Mouse (Mus musculus) G1E (cell line): ENCODE results near the gene Itga1. TPM values are rescaled to one million over a fixed set of nuclear protein-coding genes. Genes with fewer than 3 reads are reported as not detected.

Experiments used
- ATAC-seq: 2 replicates; pipeline ENCODE4 v1.8.0; 2016; ENCODE audit warnings: mild to moderate bottlenecking; ENCODE audit not compliant: insufficient number of reproducible peaks, poor library complexity, low FRiP score, severe bottlenecking; ENCODE audit errors: extremely low read depth
- DNase-seq: peaks from one replicate; pipeline ENCODE4 v3.0.0; 2012; ENCODE audit warnings: low spot score
- H3K27me3 ChIP-seq: 2 replicates; pipeline ENCODE4 v1.6.1; 2012; ENCODE audit warnings: mild to moderate bottlenecking, low read length, inconsistent platforms; ENCODE audit not compliant: insufficient read depth
- H3K36me3 ChIP-seq: replicated peaks from 2 replicates; pipeline ENCODE3; 2012; ENCODE audit warnings: mild to moderate bottlenecking, inconsistent platforms
- H3K4me1 ChIP-seq: 2 replicates; pipeline ENCODE4 v1.6.1; 2012; ENCODE audit warnings: low read depth, low read length, inconsistent platforms, mixed read lengths; ENCODE audit not compliant: insufficient read depth
- H3K4me3 ChIP-seq: 2 replicates; pipeline ENCODE4 v1.5.1; 2012; ENCODE audit warnings: low read depth, mild to moderate bottlenecking, inconsistent platforms, low read length, moderate library complexity, mixed read lengths
- H3K9me3 ChIP-seq: replicated peaks from 2 replicates; pipeline ENCODE4 v1.6.1; 2012; ENCODE audit warnings: inconsistent platforms
- CTCF ChIP-seq: IDR thresholded peaks from 2 replicates; pipeline ENCODE4 v1.5.1; 2012; ENCODE audit warnings: low read depth, low read length, inconsistent platforms, mixed read lengths
- GATA1 ChIP-seq: IDR thresholded peaks from 2 replicates; pipeline ENCODE4 v1.6.1; 2012; ENCODE audit warnings: borderline replicate concordance, low read length, inconsistent platforms, mixed read lengths
- GATA2 ChIP-seq: IDR thresholded peaks from 2 replicates; pipeline ENCODE4 v1.6.1; 2012; ENCODE audit warnings: low read depth, low read length, inconsistent platforms, borderline replicate concordance
- POLR2AphosphoS5 ChIP-seq: IDR thresholded peaks from 2 replicates; pipeline ENCODE4 v1.6.1; 2012; ENCODE audit warnings: low read depth, low read length, inconsistent platforms; ENCODE audit not compliant: insufficient replicate concordance
- TAL1 ChIP-seq: conservative IDR thresholded peaks from 2 replicates; pipeline ENCODE4 v1.6.1; 2012; ENCODE audit warnings: low read depth, low read length, inconsistent platforms, mixed read lengths
- polyA plus RNA-seq: library from polyadenylated mRNA; stranded (reverse); fragments of >175 nt; gene quantifications from 2 replicates; pipeline ENCODE4 v1.2.3, GENCODE M21; 2012
- total RNA-seq, 2 experiments: library from RNA; stranded (forward) in 1 of 2; stranded (reverse) in 1 of 2; fragments of 200-1000 nt in 1 of 2; fragments of >200 nt in 1 of 2; fragmentation: Nextera tagmentation in 1 of 2; gene quantifications; 2 replicates each; pipeline ENCODE4 v1.2.3; 2014 to 2017

Gene Itga1
- total and polyA plus RNA-seq, 3 experiments: 0.44 TPM; not detected in 2

- H3K36me3 ChIP-seq: no peaks in the 10 kb centered on the region
- DNase-seq (no peak), ATAC-seq (no peak)
- TF ChIP-seq CTCF (no peak), TAL1 (no peak), GATA1 (no peak), POLR2AphosphoS5 (no peak), GATA2 (no peak)
- H3K4me1 ChIP-seq: no peaks in the 10 kb centered on the region
- no peaks in the 10 kb centered on the region for H3K9me3 ChIP-seq
- no peak overlapping the region for H3K4me3 ChIP-seq
- H3K27me3 ChIP-seq: no peaks in the 10 kb centered on the region
Observed at GRCm38 (mm10) chr13:115022117-115022787, 79.5 kb downstream of the Itga1 start.

GRCm38 (mm10) chr13:115021411-115021810, 80.4 kb downstream of the Itga1 start:
- TF ChIP-seq POLR2AphosphoS5 (no peak), CTCF (no peak), GATA1 (no peak), GATA2 (no peak), TAL1 (no peak)
- no peaks in the 10 kb centered on the region for H3K4me1 ChIP-seq
- ATAC-seq (no peak), DNase-seq (no peak)
- H3K27me3 ChIP-seq: no peaks in the 10 kb centered on the region
- H3K4me3 ChIP-seq: no peak overlapping the region
- no peaks in the 10 kb centered on the region for H3K9me3 ChIP-seq
- H3K36me3 ChIP-seq: no peaks in the 10 kb centered on the region

DNA sequence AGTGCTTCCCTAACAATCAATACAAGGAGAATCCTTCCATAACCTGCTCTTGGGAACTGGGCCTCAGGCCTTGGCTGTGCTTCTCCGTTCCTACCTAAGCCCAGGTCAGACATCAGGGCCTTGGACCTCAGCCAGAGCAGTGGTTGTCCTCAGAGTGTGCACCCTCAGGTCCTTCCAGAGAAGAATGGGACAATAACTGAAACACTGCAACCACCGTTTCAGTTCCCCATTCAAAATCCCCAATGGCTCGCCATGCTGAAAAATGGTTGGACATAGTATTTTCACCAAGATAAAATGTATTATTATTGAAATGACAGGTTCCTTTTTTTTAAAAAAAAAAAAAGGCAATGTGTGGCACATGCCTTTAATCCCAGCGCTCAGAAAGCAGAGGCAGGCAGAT, 81.0 kb downstream of the Itga1 start:
- no peaks in the 10 kb centered on the region for H3K27me3 ChIP-seq
- no peaks in the 10 kb centered on the region for H3K9me3 ChIP-seq
- H3K4me1 ChIP-seq: no peaks in the 10 kb centered on the region
- no peaks in the 10 kb centered on the region for H3K36me3 ChIP-seq
- no peak overlapping the region for H3K4me3 ChIP-seq
- TF ChIP-seq GATA1 (no peak), TAL1 (no peak), GATA2 (no peak), CTCF (no peak), POLR2AphosphoS5 (no peak)
- no peak for DNase-seq
- no peak for ATAC-seq

GRCm38 (mm10) chr13:115017545-115017944, 84.2 kb downstream of the Itga1 start:
- no peak overlapping the region for H3K4me3 ChIP-seq
- DNase-seq (no peak), ATAC-seq (no peak)
- H3K4me1 ChIP-seq: no peaks in the 10 kb centered on the region
- H3K27me3 ChIP-seq: no peaks in the 10 kb centered on the region
- no peaks in the 10 kb centered on the region for H3K9me3 ChIP-seq
- H3K36me3 ChIP-seq: no peaks in the 10 kb centered on the region
- TF ChIP-seq GATA2: no peak
- no peak for TF ChIP-seq POLR2AphosphoS5
- no peak for TF ChIP-seq CTCF
- no peak for TF ChIP-seq GATA1
- no peak for TF ChIP-seq TAL1

- Histone ChIP-seq H3K27me3 (peaks cover 7% of the 10 kb centered on the region), H3K9me3 (no peaks in the 10 kb centered on the region), H3K36me3 (no peaks in the 10 kb centered on the region), H3K4me3 (no peak overlapping the region), H3K4me1 (peaks cover 5% of the 10 kb centered on the region; the same call in 1 of the 2 replicates)
- no peak for DNase-seq
- no peak for ATAC-seq
- TF ChIP-seq TAL1 (no peak), GATA1 (no peak), CTCF (no peak), POLR2AphosphoS5 (no peak), GATA2 (no peak)
Observed at GRCm38 (mm10) chr13:115011547-115011946, 90.2 kb downstream of the Itga1 start.

DNA sequence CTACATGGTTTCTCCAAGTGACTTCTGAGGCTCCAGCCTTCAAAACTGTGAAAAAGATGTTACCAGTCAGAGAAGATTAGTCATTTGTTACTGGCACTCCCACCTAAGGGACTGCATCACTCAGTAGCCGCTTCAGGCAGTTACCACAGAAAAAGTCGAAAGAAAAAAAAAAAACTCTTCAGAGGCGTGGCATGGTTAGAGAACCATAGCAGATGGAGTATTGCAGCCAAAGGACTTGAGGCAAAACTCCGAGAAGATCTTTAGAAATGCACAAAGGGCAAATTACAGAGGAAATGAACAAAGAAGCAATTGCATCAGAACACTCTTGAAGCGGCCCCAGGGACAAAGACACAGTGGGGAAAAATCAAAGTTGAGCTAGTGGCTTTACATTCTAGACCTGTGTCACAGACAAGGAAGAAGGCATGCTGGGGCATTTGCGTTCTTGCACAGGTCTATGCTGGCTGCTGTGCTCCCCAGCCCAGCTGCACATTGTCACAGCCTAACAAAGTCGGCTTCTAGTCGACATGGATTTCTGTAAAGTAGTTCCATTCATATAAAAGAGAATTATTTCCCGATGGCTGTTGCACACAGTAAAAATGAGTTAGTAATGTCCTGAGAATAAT, 95.4 kb downstream of the Itga1 start:
- TF ChIP-seq POLR2AphosphoS5: no peak
- TF ChIP-seq CTCF: no peak
- no peak for TF ChIP-seq GATA2
- no peak for TF ChIP-seq GATA1
- no peak for TF ChIP-seq TAL1
- DNase-seq (no peak), ATAC-seq (no peak)
- no peaks in the 10 kb centered on the region for H3K27me3 ChIP-seq
- no peaks in the 10 kb centered on the region for H3K9me3 ChIP-seq
- no peaks in the 10 kb centered on the region for H3K4me1 ChIP-seq
- H3K4me3 ChIP-seq: no peak overlapping the region
- no peaks in the 10 kb centered on the region for H3K36me3 ChIP-seq
